Mouse (Mus musculus): ENCODE measurements at regions not wholly inside any gene's neighbourhood (a gene's known extent, or its start where the extent isn't known, plus 50 kb on each side); places are given as distances from the start of the nearest gene placed in this dataset.

GRCm38 (mm10) chr2:45859901-45860331 is 742.7 kb upstream of the Zeb2 start:
- H3K36me3 ChIP-seq (ENCODE audit: control insufficient read depth, insufficient read depth, low read length) = no peaks in the 10 kb centered on the region
- H3K27ac ChIP-seq (ENCODE audit: low read depth, low read length) = no peak overlapping the region
- H3K27me3 ChIP-seq (ENCODE audit: control insufficient read depth, insufficient read depth, low read length) = no peaks in the 10 kb centered on the region
- WGBS (ENCODE audit: insufficient replicate concordance) = 78% methylated on average over 4 of the region's 4 CpGs
- no peak overlapping the region for H3K9ac ChIP-seq (ENCODE audit: low read depth, low read length)
- ATAC-seq (replicated peaks; ENCODE audit: insufficient number of reproducible peaks, low FRiP score, low TSS enrichment) = no peak
- no peak overlapping the region for H3K4me2 ChIP-seq
- no peak overlapping the region for H3K4me3 ChIP-seq (ENCODE audit: low read depth, low read length)
- no peaks in the 10 kb centered on the region for H3K9me3 ChIP-seq (replicated peaks; ENCODE audit: control insufficient read depth, low read length)
- no peaks in the 10 kb centered on the region for H3K4me1 ChIP-seq (ENCODE audit: control insufficient read depth, insufficient read depth, low read length)

- ATAC-seq (replicated peaks; ENCODE audit: insufficient number of reproducible peaks, low FRiP score, low TSS enrichment) = no peak
- no peaks in the 10 kb centered on the region for H3K36me3 ChIP-seq (ENCODE audit: control insufficient read depth, insufficient read depth, low read length)
- no peaks in the 10 kb centered on the region for H3K27me3 ChIP-seq (ENCODE audit: control insufficient read depth, insufficient read depth, low read length)
- H3K4me1 ChIP-seq (ENCODE audit: control insufficient read depth, insufficient read depth, low read length) = no peaks in the 10 kb centered on the region
- no peak overlapping the region for H3K4me2 ChIP-seq
- H3K27ac ChIP-seq (ENCODE audit: low read depth, low read length) = no peak overlapping the region
- H3K4me3 ChIP-seq (ENCODE audit: low read depth, low read length) = no peak overlapping the region
- H3K9me3 ChIP-seq (replicated peaks; ENCODE audit: control insufficient read depth, low read length) = no peaks in the 10 kb centered on the region
- 74% methylated on average over 6 of the region's 6 CpGs for WGBS (ENCODE audit: insufficient replicate concordance)
- H3K9ac ChIP-seq (ENCODE audit: low read depth, low read length) = no peak overlapping the region
These were observed 742.2 kb upstream of the Zeb2 start for GRCm38 (mm10) chr2:45859445-45859844.

- Histone ChIP-seq H3K4me1 (ENCODE audit: control insufficient read depth, insufficient read depth, low read length) (no peaks in the 10 kb centered on the region), H3K9ac (ENCODE audit: low read depth, low read length) (no peak overlapping the region), H3K36me3 (ENCODE audit: control insufficient read depth, insufficient read depth, low read length) (no peaks in the 10 kb centered on the region), H3K9me3 (replicated peaks; ENCODE audit: control insufficient read depth, low read length) (no peaks in the 10 kb centered on the region), H3K4me3 (ENCODE audit: low read depth, low read length) (no peak overlapping the region), H3K27ac (ENCODE audit: low read depth, low read length) (no peak overlapping the region), H3K4me2 (no peak overlapping the region), H3K27me3 (ENCODE audit: control insufficient read depth, insufficient read depth, low read length) (no peaks in the 10 kb centered on the region)
- WGBS (ENCODE audit: insufficient replicate concordance) = 82% methylated on average over 6 of the region's 6 CpGs
- ATAC-seq (replicated peaks; ENCODE audit: insufficient number of reproducible peaks, low FRiP score, low TSS enrichment) = no peak
These were observed 732.9 kb upstream of the Zeb2 start for GRCm38 (mm10) chr2:45850018-45850605.

GRCm38 (mm10) chr2:45840389-45840788 is 723.2 kb upstream of the Zeb2 start:
- no peak overlapping the region for H3K4me2 ChIP-seq
- no peak for ATAC-seq (replicated peaks; ENCODE audit: insufficient number of reproducible peaks, low FRiP score, low TSS enrichment)
- no peak overlapping the region for H3K4me3 ChIP-seq (ENCODE audit: low read depth, low read length)
- no peak overlapping the region for H3K9ac ChIP-seq (ENCODE audit: low read depth, low read length)
- no peaks in the 10 kb centered on the region for H3K36me3 ChIP-seq (ENCODE audit: control insufficient read depth, insufficient read depth, low read length)
- H3K9me3 ChIP-seq (replicated peaks; ENCODE audit: control insufficient read depth, low read length) = no peaks in the 10 kb centered on the region
- no peaks in the 10 kb centered on the region for H3K4me1 ChIP-seq (ENCODE audit: control insufficient read depth, insufficient read depth, low read length)
- no peak overlapping the region for H3K27ac ChIP-seq (ENCODE audit: low read depth, low read length)
- no peaks in the 10 kb centered on the region for H3K27me3 ChIP-seq (ENCODE audit: control insufficient read depth, insufficient read depth, low read length)

GRCm38 (mm10) chr2:45836546-45837221 is 719.5 kb upstream of the Zeb2 start:
- H3K36me3 ChIP-seq (ENCODE audit: control insufficient read depth, insufficient read depth, low read length) = no peaks in the 10 kb centered on the region
- H3K4me3 ChIP-seq (ENCODE audit: low read depth, low read length) = no peak overlapping the region

GRCm38 (mm10) chr2:45817945-45818719 is 700.9 kb upstream of the Zeb2 start:
- H3K4me2 ChIP-seq = no peak overlapping the region
- H3K36me3 ChIP-seq (ENCODE audit: control insufficient read depth, insufficient read depth, low read length) = no peaks in the 10 kb centered on the region
- H3K9ac ChIP-seq (ENCODE audit: low read depth, low read length) = no peak overlapping the region
- H3K27me3 ChIP-seq (ENCODE audit: control insufficient read depth, insufficient read depth, low read length) = no peaks in the 10 kb centered on the region
- WGBS (ENCODE audit: insufficient replicate concordance) = 49% methylated on average over 8 of the region's 8 CpGs
- H3K27ac ChIP-seq (ENCODE audit: low read depth, low read length) = no peak overlapping the region
- no peaks in the 10 kb centered on the region for H3K4me1 ChIP-seq (ENCODE audit: control insufficient read depth, insufficient read depth, low read length)
- no peak; the same call in 1 of the 2 replicates for ATAC-seq (replicated peaks; ENCODE audit: insufficient number of reproducible peaks, low FRiP score, low TSS enrichment)
- H3K4me3 ChIP-seq (ENCODE audit: low read depth, low read length) = no peak overlapping the region
- H3K9me3 ChIP-seq (replicated peaks; ENCODE audit: control insufficient read depth, low read length) = no peaks in the 10 kb centered on the region

More at GRCm38 (mm10) chr2:45836546-45837221, 719.5 kb upstream of the Zeb2 start:
- H3K27ac ChIP-seq (ENCODE audit: low read depth, low read length) = no peak overlapping the region
- H3K4me2 ChIP-seq = no peak overlapping the region
- no peaks in the 10 kb centered on the region for H3K4me1 ChIP-seq (ENCODE audit: control insufficient read depth, insufficient read depth, low read length)
- ATAC-seq (replicated peaks; ENCODE audit: insufficient number of reproducible peaks, low FRiP score, low TSS enrichment) = no peak
- 77% methylated on average over 6 of the region's 6 CpGs for WGBS (ENCODE audit: insufficient replicate concordance)
- H3K9me3 ChIP-seq (replicated peaks; ENCODE audit: control insufficient read depth, low read length) = no peaks in the 10 kb centered on the region
- H3K27me3 ChIP-seq (ENCODE audit: control insufficient read depth, insufficient read depth, low read length) = no peaks in the 10 kb centered on the region
- H3K9ac ChIP-seq (ENCODE audit: low read depth, low read length) = no peak overlapping the region

GRCm38 (mm10) chr2:45814741-45815140 is 697.5 kb upstream of the Zeb2 start:
- no peak overlapping the region for H3K27ac ChIP-seq (ENCODE audit: low read depth, low read length)
- WGBS (ENCODE audit: insufficient replicate concordance) = 80% methylated on average over 4 of the region's 4 CpGs
- ATAC-seq (replicated peaks; ENCODE audit: insufficient number of reproducible peaks, low FRiP score, low TSS enrichment) = no peak
- no peak overlapping the region for H3K4me2 ChIP-seq
- no peak overlapping the region for H3K9ac ChIP-seq (ENCODE audit: low read depth, low read length)
- H3K4me3 ChIP-seq (ENCODE audit: low read depth, low read length) = no peak overlapping the region
- H3K36me3 ChIP-seq (ENCODE audit: control insufficient read depth, insufficient read depth, low read length) = no peaks in the 10 kb centered on the region
- no peaks in the 10 kb centered on the region for H3K4me1 ChIP-seq (ENCODE audit: control insufficient read depth, insufficient read depth, low read length)
- H3K9me3 ChIP-seq (replicated peaks; ENCODE audit: control insufficient read depth, low read length) = no peaks in the 10 kb centered on the region
- no peaks in the 10 kb centered on the region for H3K27me3 ChIP-seq (ENCODE audit: control insufficient read depth, insufficient read depth, low read length)

GRCm38 (mm10) chr2:45805329-45805728 is 688.1 kb upstream of the Zeb2 start:
- no peak overlapping the region for H3K4me2 ChIP-seq
- H3K9ac ChIP-seq (ENCODE audit: low read depth, low read length) = no peak overlapping the region
- H3K27ac ChIP-seq (ENCODE audit: low read depth, low read length) = no peak overlapping the region
- 64% methylated on average over 2 of the region's 2 CpGs for WGBS (ENCODE audit: insufficient replicate concordance)
- H3K4me1 ChIP-seq (ENCODE audit: control insufficient read depth, insufficient read depth, low read length) = no peaks in the 10 kb centered on the region
- H3K9me3 ChIP-seq (replicated peaks; ENCODE audit: control insufficient read depth, low read length) = no peaks in the 10 kb centered on the region
- H3K36me3 ChIP-seq (ENCODE audit: control insufficient read depth, insufficient read depth, low read length) = no peaks in the 10 kb centered on the region
- ATAC-seq (replicated peaks; ENCODE audit: insufficient number of reproducible peaks, low FRiP score, low TSS enrichment) = no peak
- no peaks in the 10 kb centered on the region for H3K27me3 ChIP-seq (ENCODE audit: control insufficient read depth, insufficient read depth, low read length)
- H3K4me3 ChIP-seq (ENCODE audit: low read depth, low read length) = no peak overlapping the region
